Mouse (Mus musculus): ENCODE measurements around the gene Trim28.

Trim28 gene

DNA sequence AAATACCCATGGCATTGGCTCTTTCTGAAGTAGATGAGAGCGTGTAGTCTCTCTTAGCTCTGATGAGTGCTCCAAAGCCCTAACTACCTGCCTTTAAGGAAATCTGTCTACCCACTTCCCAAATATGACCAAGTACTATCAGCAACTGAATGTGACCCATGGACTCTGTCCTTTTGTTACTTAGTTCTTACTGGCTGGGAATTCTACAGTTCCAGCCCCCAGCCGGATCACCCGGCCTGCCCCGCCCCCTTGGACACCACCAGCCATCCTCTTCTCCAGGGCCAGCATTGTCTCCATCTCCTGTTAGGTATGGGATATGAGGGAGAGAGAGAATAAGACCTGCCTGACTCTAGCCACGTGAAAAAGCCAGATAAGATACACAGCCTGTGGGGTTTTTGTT, 861 bp upstream of the Trim28 start, which contains the start of gene Slc27a5:
TSS of gene Slc27a5 (minus strand) at position 140 of the 400 bp plus-strand sequence.
- DNase-seq (ENCODE audit: low spot score in 2 of 2) = no peak

DNA sequence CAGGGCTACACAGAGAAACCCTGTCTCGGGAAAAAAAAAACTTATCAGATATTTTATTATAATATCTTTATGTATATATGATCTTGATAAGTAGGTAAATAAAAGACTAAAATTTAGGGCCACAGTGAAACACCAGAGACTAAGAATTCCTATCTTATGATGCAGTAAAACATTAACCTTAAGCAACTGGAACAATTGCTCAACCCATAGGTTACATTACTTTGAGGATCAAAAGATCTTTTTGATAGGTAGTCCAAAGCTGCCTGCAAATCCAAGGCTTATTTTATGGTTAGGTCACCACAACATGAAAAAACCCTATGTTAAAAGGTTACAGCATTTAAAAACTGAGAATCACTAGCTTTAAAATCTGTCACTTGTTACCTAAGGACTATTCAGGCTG, 2.7 kb downstream of the Trim28 start:
- DNase-seq (ENCODE audit: low spot score in 2 of 2) = no peak

DNA sequence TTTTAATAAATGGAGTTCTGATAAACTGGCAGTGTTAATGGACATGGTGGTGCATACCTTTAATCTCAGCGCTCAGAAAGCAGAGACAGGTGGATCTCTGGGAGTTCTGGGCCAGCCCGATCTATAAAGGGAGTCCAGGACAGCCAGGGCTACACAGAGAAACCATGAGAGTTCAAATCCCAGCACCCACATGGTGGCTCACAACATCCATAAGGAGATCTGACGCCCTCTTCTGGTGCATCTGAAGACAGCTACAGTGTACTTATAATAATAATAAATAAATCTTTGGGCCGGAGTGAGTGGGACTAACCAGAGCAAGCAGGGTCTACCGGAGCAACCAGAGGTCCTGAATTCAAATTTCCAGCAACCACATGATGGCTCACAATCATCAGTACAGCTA, 4.5 kb downstream of the Trim28 start:
- DNase-seq (ENCODE audit: low spot score in 2 of 2) = no peak

DNA sequence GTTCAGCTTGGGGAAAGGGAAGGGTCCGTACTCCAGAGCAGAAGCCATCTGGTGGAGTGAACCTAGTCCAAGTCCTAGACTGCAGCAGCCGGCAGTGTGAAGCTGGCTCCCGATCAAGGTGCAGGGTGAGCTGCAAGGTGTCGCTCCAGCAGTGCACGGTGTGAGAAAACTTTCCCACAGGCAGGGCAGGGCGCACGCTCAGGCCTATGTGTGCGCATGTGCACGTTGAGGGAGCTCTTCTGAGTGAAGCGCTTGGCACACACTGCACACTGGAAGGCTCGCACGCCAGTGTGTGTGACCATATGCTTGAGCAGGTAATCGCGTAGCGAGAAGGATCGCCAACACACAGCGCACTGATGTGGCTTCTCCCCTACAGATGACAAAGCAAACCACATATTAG, 7.1 kb downstream of the Trim28 start:
- DNase-seq (ENCODE audit: low spot score in 2 of 2) = no peak

DNA sequence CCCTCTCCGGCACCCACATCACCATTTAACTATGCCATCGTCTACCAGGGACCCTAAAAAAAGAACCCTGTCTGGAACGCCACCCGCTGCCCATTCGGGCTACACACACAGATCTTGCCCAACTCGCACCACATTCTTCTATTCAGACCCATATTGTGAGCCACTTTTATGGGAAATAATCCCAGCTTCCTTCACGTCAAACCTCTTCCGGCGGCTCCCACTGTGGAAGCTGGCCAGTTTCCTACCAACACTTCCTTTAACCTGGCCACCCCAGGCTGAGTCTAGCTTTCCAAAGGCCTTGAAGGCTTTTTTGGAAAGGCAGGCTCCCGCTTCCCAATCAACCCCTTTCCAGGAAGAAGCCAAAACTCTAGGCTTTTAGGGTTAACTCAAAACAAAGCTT, 7.6 kb downstream of the Trim28 start:
- DNase-seq (ENCODE audit: low spot score in 2 of 2) = no peak

DNA sequence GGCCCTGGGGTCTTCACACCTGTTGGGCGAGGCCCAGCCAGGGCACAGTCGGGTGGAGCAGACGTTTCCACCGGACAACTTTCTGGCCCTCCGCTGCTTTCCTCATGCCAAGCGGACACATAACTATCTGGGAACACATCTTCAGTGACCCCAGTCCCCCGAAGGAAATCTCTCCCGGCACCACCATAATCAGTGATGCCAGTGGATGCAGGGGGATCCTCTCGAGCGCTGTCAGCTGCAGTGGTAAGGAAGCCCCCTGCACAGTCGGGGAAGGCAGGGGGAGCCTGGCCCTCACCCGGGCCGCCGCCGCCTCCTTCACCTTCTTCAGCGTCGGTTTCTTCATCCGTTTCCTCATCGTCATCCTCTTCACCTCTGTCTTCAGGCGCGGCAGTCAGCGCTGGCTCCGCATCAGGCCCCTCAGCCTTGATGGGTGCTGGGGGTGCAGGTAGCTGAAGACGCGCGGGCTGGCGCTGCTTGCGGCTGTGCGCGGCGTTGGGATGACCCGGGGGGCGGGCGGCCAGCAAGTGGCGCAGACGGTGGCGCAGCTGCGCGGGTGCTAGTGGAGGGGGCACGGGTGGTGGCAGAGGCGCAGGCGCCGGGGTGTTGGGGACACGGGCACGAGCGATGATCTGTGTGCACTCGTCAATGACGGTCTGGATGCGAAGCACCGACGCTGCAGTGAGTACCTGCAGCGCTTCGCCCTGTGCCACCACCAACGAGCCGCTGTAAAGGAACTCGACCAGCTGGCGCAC, 8.6 kb downstream of the Trim28 start:
- peak in 1 of 2 experiments; percentile 66 for DNase-seq (ENCODE audit: low spot score in 2 of 2)

DNA sequence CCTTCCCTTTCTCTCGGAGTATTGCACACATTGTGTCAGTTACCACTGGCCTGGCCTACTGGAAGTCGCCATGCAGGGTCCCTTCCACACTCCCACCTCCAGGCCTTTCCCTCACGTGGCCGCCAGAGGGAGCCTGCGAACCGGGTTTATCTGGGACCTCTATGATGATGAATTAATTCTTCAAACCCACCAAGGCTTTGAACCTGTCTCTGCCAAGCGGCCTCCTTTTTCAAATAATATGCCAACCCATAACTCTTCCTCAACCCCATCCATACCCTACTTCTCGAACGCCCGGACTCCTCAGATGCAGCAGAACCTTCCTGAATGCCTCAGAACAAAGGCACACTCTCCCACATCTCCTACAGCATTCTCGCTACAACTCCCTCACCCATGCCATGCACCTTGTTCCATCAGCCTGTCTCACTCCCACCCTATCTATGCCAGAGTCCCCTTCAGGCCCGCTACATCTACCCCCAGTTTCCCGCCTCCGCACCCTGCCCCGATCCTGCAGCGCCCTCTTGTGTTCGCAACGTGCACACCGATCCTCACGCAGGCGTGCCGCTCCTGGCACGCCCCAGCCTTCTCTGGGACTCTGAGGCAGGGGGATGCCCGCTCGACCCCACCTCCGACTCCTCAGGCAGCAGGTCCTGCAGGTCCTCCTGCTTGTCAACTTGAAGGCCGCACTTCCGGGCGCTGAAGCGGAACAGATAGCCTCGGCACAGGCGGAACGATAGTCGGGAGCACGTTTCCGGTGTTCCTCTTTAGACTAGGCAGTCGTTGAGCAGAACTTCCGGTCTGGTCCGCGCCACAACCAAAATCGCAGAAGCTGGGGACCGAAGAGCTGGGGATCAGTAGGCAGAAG, 10.5 kb downstream of the Trim28 start:
- peak; percentile 89 to 97 for DNase-seq (ENCODE audit: low spot score in 2 of 2)

DNA sequence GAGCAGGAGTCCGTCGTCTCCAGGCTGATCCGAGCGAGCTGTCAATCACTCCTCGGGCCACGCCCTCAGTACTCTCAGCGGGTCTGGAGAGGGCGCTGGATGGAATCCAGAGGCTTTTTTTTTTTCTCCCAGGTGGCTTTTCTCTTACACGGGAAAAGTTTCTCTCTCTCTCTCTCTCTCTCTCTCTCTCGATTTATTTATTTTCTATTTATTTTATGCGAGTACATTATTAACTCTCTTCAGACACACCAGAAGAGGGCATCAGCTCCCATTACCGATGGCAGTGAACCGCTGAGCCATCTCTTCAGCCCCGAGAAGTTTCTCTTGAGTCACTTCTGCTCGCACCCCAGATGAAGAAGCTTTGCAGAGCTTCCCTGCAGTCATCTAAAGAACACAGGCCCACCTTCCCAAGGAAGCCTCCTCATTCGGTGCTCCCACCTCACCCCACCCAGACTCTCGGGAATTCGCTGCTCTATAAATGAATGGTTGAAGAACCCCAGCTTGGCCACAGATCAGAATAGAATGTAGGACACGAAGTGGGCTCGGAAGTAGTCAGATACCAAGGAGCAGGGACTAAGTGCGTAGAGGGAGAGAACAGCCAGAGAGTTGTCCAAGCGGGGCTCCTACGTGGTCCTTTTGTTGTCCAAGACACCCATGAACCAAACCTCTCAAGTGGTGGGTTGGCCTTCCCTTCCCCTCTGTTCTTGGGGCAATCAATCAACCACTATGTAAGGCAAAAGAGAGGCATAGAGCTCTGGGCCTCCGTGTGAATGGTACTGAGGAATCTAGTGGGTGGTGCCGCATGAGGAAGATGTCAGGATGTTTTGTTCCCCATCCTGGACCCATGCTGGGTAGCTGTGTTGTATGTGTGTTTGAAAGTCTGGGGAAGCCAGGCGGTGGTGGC, 11.3 kb downstream of the Trim28 start, which contains the start of gene Zbtb45:
TSS of gene Zbtb45 (minus strand) at position 30 of the 904 bp plus-strand sequence.
- peak in 1 of 2 experiments; percentile 64 for DNase-seq (ENCODE audit: low spot score in 2 of 2)

DNA sequence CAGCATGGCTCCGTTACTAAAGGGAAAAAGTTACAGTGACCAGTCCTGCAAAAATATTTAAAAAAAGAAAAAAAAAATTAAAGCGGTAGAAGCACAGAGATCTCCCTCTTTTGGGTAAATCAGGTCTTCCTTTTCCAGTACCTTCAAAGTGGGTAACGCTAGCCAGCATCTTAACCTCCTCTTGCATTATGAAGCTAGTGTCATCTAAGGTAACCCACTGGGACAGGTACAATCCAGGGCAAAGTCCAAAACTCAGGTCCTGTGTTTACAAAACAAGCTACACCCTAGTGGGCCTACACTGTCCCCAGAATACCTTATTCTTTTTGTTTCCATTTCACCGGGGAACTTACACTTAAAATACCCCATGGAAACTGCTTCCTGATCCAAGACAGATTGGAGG, 14.8 kb downstream of the Trim28 start:
- no peak for DNase-seq (ENCODE audit: low spot score in 2 of 2)

DNA sequence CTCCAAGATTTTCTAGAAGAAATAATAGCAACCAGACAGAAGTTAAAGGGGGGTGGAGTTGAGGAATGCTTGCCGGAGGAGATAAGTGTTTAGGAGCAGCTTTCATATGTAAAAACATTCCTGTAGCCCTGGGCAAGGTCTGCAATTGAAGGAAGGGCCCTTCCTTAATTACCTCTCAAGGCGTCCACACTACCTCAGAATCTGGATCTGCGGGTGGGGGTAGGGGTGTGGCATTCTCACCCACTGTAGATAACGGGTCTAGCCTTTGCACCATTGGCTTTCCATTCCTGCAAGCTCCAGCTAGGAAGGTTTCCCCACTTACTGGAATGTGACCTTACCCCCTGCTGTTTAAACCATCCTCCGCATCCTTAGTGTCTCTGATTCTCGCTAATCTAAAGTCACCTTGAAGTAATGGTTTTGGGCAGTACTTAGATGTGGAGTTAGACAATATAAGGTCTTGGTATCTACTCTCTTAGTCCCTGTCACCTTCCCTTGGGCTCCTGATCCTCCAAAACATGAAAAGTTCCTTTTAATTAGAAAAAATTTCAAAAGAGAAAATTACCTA, 15.4 kb downstream of the Trim28 start:
- no peak for DNase-seq (ENCODE audit: low spot score in 2 of 2)

DNA sequence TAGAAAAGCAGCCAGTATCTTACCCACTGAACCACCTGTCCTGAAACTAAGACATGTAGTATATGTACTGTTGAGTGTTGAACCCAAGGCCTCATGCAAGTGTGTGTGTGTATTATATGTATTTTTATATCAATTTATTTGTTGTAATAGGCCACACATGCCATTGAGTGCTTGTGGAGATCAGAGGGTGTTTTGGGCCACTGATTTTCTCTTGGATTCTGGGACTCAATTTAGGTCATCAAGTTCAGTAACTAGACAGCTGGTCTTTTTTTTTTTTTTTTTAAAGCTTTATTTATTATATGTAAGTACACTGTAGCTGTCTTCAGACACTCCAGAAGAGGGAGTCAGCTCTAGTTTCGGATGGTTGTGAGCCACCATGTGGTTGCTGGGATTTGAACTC, 16.3 kb downstream of the Trim28 start:
- DNase-seq (ENCODE audit: low spot score in 2 of 2) = no peak

DNA sequence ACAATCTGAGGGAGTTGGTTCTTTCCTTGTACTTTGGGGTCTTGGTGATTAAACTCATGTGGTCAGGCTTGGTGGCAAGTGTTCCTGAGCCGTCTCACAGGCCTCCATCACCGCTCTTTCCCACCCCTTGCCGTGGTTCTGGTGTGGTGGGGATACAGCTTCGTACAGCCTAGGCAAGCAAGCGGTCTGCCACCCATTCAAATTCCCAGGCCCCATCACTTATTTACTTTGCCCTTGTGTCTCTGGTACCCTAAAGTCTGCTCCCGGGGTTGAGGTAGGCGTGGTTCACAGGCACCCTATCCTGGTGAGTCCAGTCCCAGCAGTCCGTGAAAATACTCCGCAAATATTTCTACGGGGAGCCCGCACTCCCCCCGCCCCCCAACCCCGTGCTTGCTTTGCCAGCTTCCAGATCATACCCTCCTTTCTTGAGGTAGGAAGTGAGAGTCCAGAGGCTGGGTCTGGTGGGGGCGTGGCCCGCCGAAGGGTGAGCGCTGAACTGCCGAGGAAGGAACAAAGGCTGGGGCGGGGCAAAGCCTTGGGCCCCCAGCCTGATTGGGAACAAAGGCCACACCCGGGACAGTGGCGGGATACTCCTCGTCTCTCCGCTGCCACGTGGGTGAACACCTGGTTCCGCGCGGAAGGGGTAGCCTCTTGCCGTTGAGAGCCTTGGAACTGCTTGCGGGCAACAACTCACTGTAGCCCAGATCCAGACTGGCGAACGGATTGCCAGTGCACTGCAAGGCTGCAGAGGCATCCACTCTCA, 24.0 kb downstream of the Trim28 start:
- peak; percentile 71 to 84 for DNase-seq (ENCODE audit: low spot score in 2 of 2)

DNA sequence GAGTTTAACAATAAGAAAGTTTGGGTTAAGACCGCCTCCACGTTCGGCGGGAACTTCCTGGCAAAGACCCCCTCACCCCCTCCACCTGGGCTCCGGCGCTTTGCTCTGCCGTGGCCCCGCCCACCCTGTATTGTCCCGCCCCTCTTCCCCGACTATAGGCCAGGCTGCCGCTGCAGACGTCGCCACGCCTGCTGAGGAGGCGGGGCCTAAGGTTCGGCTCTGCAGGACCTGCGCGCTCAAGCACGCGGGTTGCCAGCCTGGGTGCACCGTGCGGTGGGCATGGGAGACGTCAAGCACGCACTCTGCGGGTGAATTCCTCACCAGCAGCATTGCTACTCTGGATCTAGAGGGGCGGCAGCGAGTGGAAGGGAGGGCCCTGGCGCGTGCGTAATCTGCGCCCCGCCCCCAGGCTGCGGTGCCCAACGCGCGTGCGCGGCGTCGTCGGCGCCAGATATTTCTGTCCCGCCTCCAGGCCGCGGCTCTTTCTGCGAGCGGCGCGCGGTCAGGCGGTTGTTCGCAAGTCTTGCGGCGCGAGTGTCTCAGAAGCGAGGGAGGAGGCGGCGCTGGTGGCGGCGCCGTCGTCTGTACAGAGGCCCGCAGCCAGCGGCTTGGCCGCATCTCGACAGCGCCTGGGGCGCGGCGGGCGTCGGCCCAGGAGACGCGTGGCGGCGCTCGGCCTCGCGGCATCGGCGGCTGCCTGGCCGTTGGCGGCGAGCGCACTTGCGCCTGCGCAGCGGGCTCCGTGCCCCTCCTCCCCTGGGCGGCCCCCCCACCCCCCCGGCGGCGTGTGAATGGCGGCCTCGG, 25.2 kb downstream of the Trim28 start:
- peak; percentile 93 to 98 for DNase-seq (ENCODE audit: low spot score in 2 of 2)

DNA sequence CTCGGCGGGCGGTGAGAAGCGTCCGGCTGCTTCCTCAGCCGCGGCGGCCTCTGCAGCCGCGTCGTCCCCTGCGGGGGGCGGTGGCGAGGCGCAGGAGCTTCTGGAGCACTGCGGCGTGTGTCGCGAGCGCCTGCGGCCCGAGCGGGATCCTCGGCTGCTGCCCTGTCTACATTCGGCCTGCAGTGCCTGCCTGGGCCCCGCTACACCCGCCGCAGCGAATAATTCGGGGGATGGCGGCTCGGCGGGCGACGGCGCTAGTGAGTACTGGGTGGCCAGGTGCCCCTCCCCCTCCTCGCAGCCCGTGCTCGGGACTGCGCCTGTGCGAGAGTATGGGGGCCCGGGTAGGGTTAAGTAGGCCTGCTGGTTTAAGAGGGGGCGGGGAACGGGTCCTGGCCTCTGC, 25.9 kb downstream of the Trim28 start:
- peak; percentile 74 to 88 for DNase-seq (ENCODE audit: low spot score in 2 of 2)

DNA sequence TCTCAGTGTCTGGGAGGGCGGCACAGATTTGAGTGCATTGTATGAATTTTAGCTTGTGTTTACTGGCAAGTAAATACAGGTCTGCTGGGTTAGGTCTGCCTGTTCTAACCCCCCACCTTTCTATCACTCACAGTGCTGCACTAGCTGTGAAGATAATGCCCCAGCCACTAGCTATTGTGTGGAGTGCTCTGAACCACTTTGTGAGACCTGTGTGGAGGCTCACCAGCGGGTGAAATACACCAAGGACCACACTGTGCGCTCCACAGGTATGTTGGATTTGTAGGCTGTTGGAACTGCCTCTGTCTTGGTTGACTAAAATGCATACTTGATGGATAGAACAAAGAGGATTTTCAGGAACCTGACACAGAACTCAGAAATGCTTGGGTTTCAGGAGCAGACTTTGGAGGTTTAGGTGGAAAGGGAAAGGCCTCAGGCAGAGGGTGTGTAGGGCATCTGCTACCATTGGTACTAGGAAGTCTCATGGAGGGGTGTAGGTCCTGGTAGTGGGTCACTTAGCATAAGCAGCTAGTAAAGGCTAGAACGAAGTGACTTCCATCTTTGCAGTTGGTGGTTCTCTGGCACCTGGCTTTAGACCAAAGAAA, 26.7 kb downstream of the Trim28 start:
- peak in 1 of 2 experiments; percentile 57 for DNase-seq (ENCODE audit: low spot score in 2 of 2)

DNA sequence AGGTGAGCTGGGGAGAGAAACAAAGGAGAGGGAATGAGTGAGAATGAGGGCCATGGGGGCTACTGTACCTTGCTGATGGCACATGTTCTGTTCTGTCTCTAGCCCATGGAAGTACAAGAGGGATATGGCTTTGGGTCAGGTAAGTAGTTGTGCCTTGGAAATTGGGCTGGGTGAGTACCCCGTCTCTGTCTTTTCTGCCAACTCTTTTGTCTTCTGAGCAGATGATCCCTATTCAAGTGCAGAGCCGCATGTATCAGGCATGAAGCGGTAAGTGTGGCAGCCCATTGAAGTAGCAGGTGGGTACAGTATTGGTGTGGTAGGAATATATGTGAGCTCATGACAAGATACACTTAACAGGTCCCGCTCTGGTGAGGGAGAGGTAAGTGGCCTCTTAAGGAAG, 30.1 kb downstream of the Trim28 start:
- DNase-seq (ENCODE audit: low spot score in 2 of 2) = no peak

DNA sequence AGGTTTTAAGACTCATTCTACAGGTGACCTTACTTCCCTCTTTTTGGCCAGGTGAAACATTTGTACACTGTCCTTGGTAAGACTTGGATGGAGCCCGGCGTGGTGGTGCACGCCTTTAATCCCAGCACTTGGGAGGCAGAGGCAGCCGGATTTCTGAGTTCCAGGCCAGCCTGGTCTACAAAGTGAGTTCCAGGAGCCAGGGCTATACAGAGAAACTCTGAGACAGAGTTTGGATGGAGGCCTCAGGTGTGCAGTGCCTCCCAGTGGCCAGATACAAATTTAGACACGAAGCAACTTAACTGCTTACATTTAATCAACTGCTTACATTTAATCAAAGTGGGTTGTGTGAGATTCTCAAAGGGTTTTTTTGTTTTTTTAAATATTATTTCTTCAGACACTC, 32.2 kb downstream of the Trim28 start:
- peak in 1 of 2 experiments; percentile 53 for DNase-seq (ENCODE audit: low spot score in 2 of 2)

DNA sequence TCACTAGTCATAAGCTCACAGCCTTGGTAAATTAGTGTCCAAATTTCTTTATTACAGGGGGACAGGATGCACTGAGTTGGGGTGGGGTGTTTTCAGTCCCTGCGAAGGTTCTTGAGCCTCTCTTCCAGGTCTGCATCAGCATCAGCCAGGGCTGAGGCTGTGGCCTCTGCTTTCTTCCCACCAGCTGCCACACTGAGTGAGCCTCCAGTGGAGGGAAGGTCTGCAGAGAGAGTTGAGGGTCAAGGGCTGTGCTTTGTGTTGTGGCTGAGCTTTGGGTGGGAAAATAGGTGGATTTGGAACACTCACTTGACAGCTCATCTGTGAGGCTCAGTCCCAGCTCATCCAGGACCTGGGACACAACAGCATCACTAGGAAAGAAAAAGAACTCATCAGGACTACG, 33.1 kb downstream of the Trim28 start:
- peak in 1 of 2 experiments; percentile 57 for DNase-seq (ENCODE audit: low spot score in 2 of 2)

DNA sequence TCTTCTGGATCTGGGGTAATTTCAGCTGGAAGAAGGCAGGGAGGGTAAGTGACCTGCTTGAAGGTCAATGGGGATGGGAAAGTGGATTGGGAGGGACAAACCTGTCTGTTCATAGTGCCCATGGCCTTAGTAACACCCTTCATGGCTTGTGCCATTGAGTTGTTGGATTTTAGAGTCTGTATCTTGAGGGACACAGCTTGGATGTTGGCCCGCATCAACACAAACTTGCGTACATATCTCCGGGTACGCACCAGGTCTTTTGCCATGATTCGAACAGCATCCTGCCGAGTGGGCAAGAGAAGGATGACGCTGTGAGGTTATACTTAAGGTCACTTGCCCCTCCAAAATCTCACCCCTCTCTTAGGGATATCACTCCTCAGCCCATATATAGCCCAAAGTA, 33.6 kb downstream of the Trim28 start:
- DNase-seq (ENCODE audit: low spot score in 2 of 2) = peak in 1 of 2 experiments; percentile 55

All from spleen, postnatal 4 days (tissue).